Mouse (Mus musculus) ES-Bruce4 (cell line): ENCODE measurements around the gene Dnhd1. TPM values are rescaled to one million over a fixed set of nuclear protein-coding genes. Genes with fewer than 3 reads are reported as not detected.

Experiments used
- H3K27ac ChIP-seq: 2 replicates; pipeline ENCODE4 v1.5.1; 2012; ENCODE audit warnings: low read length, inconsistent platforms; ENCODE audit not compliant: insufficient read depth
- H3K27me3 ChIP-seq: 2 replicates; pipeline ENCODE4 v1.6.1; 2012; ENCODE audit warnings: mild to moderate bottlenecking, low read length, inconsistent platforms; ENCODE audit not compliant: control insufficient read depth, poor library complexity, insufficient read depth, severe bottlenecking
- H3K36me3 ChIP-seq: 2 replicates; pipeline ENCODE4 v1.6.1; 2012; ENCODE audit warnings: inconsistent platforms, mild to moderate bottlenecking, low read length, moderate library complexity; ENCODE audit not compliant: control insufficient read depth, poor library complexity, insufficient read depth, severe bottlenecking
- H3K4me1 ChIP-seq: one replicate; pipeline ENCODE4 v1.8.1; 2011; ENCODE audit warnings: low read length; ENCODE audit not compliant: control insufficient read depth, insufficient read depth
- H3K4me3 ChIP-seq: 2 replicates; pipeline ENCODE4 v1.5.1; 2011; ENCODE audit warnings: low read depth, mild to moderate bottlenecking, low read length
- H3K9ac ChIP-seq: 2 replicates; pipeline ENCODE4 v1.6.1; 2012; ENCODE audit warnings: low read depth, mild to moderate bottlenecking, inconsistent platforms; ENCODE audit not compliant: poor library complexity, severe bottlenecking
- H3K9me3 ChIP-seq: replicated peaks from 2 replicates; pipeline ENCODE4 v1.6.1; 2012; ENCODE audit warnings: mild to moderate bottlenecking, low read length, inconsistent platforms; ENCODE audit not compliant: control insufficient read depth, poor library complexity, insufficient read depth, severe bottlenecking
- CTCF ChIP-seq: IDR thresholded peaks from one replicate; pipeline ENCODE4 v1.8.1; 2011; ENCODE audit warnings: low read depth, low read length
- EP300 ChIP-seq: IDR thresholded peaks from 2 replicates; pipeline ENCODE4 v1.6.1; 2011; ENCODE audit warnings: low read depth, low read length; ENCODE audit not compliant: insufficient read depth
- POLR2A ChIP-seq: IDR thresholded peaks from one replicate; pipeline ENCODE4 v1.8.1; 2011; ENCODE audit warnings: low read length; ENCODE audit not compliant: insufficient read depth
- polyA plus RNA-seq: library from polyadenylated mRNA; stranded (reverse); fragments of >200 nt; gene quantifications from 2 replicates; pipeline ENCODE4 v1.2.4, GENCODE M21; 2011; ENCODE audit warnings: low read depth; ENCODE audit not compliant: missing spikeins, insufficient read depth, insufficient read length

Dnhd1 gene
- polyA plus RNA-seq, 1 experiment: 1.7 TPM

GRCm38 (mm10) chr7:105736264-105736901 is 85.8 kb downstream of the Dnhd1 start, which contains the start of gene Ilk:
TSS of gene Ilk (plus strand) at chr7:105736592.
- H3K36me3 ChIP-seq: peaks cover 38% of the 10 kb centered on the region
- no peak within 1 kb of the TSS for H3K27ac ChIP-seq
- TF ChIP-seq CTCF (no peak), POLR2A (peak; percentile 13), EP300 (peak; percentile 51; the same call in 1 of the 2 replicates)
- H3K4me3 ChIP-seq: peak within 1 kb of the TSS; percentile 94
- peak within 1 kb of the TSS; percentile 95 for H3K9ac ChIP-seq
- no peaks in the 10 kb centered on the region for H3K4me1 ChIP-seq
- no peaks in the 10 kb centered on the region for H3K9me3 ChIP-seq
- no peaks in the 10 kb centered on the region for H3K27me3 ChIP-seq

- no peaks in the 10 kb centered on the region for H3K27me3 ChIP-seq
- peak within 1 kb of the TSS; percentile 94 for H3K4me3 ChIP-seq
- peaks cover 38% of the 10 kb centered on the region for H3K36me3 ChIP-seq
- H3K4me1 ChIP-seq: no peaks in the 10 kb centered on the region
- no peak within 1 kb of the TSS for H3K27ac ChIP-seq
- TF ChIP-seq CTCF (no peak), POLR2A (no peak), EP300 (no peak)
- no peaks in the 10 kb centered on the region for H3K9me3 ChIP-seq
- H3K9ac ChIP-seq: peak within 1 kb of the TSS; percentile 95
These were observed 86.4 kb downstream of the Dnhd1 start, which contains the start of gene Rrp8 for GRCm38 (mm10) chr7:105736911-105737521. TSS of gene Rrp8 (minus strand) at chr7:105737385.

GRCm38 (mm10) chr7:105737648-105738047 is 87.0 kb downstream of the Dnhd1 start:
- H3K27ac ChIP-seq: no peak overlapping the region
- peak overlapping the region; percentile 95 for H3K9ac ChIP-seq
- H3K4me3 ChIP-seq: no peak overlapping the region
- no peaks in the 10 kb centered on the region for H3K9me3 ChIP-seq
- no peaks in the 10 kb centered on the region for H3K27me3 ChIP-seq
- TF ChIP-seq CTCF (no peak), EP300 (no peak), POLR2A (no peak)
- H3K4me1 ChIP-seq: no peaks in the 10 kb centered on the region
- peaks cover 38% of the 10 kb centered on the region for H3K36me3 ChIP-seq

- Histone ChIP-seq H3K4me1 (no peaks in the 10 kb centered on the region), H3K9me3 (no peaks in the 10 kb centered on the region), H3K4me3 (no peak overlapping the region), H3K27me3 (no peaks in the 10 kb centered on the region), H3K9ac (no peak overlapping the region), H3K36me3 (peaks cover 33% of the 10 kb centered on the region), H3K27ac (no peak overlapping the region)
- TF ChIP-seq EP300 (no peak), POLR2A (no peak), CTCF (no peak)
These were observed 87.7 kb downstream of the Dnhd1 start for GRCm38 (mm10) chr7:105738286-105738685.

- H3K4me3 ChIP-seq: no peak overlapping the region
- no peaks in the 10 kb centered on the region for H3K4me1 ChIP-seq
- peaks cover 26% of the 10 kb centered on the region for H3K36me3 ChIP-seq
- H3K9ac ChIP-seq: no peak overlapping the region
- no peak overlapping the region for H3K27ac ChIP-seq
- H3K27me3 ChIP-seq: no peaks in the 10 kb centered on the region
- H3K9me3 ChIP-seq: no peaks in the 10 kb centered on the region
- TF ChIP-seq EP300 (no peak), CTCF (no peak), POLR2A (no peak)
These were observed 88.3 kb downstream of the Dnhd1 start for GRCm38 (mm10) chr7:105738948-105739347.
